Mouse (Mus musculus): ENCODE data around the gene Hemgn.

The Hemgn gene

DNA sequence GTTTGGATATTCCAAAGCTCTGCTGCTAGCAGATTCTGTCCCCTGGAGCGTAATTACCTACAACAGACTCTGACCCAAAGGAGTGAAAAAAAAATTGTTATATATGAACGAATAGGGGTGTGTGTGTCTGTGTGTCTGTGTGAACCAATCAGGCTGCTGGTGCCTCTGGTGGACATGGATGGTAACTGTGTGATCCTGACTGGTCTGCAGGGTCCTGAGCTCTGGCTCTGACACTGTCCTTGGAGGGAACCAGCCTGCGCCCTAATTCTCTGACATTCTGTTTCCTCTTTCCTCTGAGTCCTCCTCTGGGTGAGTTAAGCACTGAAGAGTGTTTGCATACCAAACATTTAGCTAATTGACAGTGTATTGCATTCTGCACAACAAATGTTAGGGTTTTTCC lies 4.2 kb upstream of the Hemgn start:
- no peak for DNase-seq (ENCODE audit: low spot score in 2 of 2)

DNA sequence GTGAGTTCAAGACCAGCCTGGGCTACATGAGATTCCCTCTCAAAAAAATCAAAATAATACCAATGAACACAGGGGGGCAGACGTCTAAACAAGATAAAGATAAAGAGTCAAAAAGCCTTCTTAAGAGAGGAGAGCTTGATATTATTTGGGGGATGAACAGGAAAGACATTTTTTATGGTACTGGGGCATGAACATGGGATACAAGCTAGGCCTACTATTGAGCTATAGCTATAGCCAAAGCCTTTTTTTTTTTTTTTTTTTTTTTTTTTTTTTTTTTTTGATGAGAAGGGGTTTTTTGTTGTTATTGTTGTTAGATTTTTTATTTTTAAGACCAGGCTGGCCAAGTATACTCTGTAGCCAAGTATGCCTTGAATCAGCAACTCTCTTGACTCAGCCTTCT lies 1.2 kb downstream of the Hemgn start:
- no peak for DNase-seq (ENCODE audit: low spot score in 2 of 2)

DNA sequence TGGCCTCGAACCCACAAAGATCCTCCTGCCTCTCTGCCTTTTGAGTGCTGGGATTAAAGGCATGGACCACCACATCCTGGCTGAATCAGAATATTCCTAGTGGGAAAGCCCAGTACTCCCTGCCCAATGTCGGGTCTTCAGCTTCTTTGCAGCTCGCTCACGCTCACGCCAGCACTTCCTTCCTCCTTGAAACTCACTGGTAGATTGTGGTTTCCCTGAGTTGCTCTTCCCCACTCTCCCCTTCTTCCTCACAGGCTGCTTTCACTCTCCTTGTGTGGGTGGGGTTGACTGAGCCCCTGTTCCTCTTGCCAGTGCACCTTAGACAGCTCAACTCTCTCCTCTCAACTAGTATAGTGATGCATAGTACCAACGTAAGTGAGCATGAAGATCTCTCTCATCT lies 1.8 kb downstream of the Hemgn start:
- DNase-seq (ENCODE audit: low spot score in 2 of 2), result no peak

DNA sequence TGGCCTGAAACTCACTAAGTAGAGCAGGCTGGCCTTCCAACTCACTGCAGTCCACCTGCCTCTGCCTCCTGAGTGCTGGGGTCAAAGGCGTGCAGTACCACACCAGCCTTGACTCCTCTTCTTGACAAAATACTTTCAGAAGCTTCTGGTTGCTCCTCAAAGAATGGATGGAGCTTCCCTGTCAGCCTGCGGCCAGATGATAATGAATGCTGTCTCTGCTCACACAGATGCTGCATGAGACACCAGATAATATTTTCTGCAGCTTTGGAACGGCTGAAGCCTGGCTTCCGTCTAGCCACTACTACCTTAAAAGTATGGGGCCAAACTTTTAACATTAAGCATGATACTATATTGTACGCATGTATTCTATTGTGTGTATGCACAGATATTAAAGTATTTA lies 2.6 kb downstream of the Hemgn start:
- DNase-seq (ENCODE audit: low spot score in 2 of 2), result no peak

DNA sequence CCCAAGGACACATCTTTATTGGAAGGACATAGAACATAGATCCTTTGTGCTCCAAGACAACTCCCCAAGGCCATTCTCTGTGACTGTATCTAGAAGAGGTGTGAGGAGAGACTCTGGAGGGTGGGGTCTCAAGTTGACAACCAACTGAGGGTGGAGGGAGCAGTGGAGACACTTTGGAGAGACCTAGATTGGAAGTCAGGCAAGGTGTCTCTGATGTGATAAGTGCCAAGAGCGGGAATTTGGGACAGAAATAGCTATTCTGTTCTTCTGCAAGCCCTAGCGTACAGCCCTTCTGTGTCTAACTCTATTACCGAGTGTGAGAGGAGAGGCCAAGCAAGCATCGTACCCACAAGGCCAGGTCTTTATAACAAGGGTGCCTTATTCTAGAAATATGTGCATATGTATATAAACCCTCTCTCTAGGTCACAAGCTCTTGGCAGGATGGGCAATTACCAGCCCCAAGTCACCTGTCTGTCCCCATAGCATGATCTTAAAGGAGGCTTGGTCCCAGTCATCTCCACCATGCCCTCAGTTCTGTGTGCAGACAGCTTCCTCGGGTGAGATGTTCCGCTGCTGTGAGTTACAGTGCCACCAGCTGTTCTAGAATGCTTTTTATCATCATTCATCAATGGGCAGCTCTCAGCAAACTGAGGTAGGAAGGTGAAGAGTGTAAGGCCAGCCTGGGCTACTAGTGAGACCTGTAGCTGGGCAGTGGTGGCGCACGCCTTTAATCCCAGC lies 6.2 kb downstream of the Hemgn start:
- no peak for DNase-seq (ENCODE audit: low spot score in 2 of 2)

DNA sequence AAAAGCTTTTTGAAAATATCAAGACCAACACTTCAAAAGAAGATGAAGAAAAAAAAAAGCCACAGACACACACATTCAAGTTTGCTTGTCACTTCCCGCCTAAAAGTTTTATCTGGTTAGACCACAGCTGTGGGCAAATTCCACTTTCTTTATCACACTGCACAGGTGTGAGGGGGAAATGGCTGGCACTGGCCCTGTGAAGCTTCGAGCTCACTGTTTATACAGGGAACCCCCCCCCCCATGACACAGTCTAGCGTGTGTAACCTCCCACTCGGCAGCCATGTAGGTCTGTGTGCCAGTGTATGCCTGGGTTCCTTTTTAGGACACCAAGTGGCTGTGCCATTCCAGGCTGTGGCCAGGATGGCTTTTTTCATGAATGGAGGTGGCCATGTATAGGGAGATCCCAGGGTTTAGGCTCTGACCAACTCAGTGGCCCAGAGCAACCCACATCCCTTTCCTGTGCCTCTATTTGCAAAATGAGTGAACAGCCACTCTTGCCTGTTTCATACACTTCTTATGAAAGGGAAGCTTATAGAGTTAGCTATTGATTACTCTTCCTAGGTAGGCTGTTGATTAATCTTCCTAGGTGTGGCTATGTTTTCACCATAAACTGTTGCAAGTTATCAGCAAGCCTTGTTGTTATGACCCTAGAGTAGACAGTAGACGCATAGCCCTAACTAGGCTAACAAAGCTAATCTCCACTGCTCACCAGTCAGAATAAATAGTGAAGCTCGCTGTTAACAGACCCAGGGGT lies 9.1 kb downstream of the Hemgn start:
- DNase-seq (ENCODE audit: low spot score in 2 of 2), result no peak

DNA sequence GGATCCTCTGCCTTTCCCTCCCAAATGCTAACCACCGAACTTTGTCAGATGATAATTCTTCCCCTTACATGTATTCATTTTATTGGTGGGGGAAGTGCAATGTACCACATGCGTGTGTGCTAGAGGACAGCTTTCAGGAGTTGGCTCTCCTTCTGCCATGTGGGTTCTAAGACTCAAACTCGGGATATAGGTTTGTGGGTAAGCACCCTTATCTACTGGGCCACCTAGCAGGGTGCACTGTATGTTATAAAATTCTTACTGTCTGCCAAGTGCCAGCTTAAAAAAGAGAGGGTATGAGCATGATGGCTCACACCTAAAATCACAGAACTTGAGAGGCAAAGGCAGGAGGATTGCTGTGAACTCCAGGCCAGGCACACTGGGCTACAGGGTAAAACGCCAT lies 14.5 kb downstream of the Hemgn start:
- no peak for DNase-seq (ENCODE audit: low spot score in 2 of 2)

DNA sequence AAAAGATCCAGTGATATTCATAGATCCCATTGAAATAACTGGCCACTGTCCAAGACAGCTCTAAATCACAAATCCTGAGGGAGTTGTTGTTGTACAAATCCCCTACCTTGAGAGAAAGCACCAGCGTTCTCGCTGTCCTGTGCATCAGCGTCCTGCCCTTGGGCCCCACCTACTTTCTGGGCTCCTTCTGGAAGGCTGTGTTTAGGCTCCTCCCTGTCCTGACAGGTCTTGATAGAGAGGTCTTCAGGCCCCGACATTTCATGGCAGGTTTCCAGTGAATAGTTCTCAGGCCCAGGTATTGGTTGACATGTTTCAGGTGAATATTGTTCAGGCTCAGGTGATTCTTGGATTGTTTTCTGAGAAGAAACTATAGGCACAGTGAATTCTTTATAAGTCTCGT lies 17.6 kb downstream of the Hemgn start:
- DNase-seq (ENCODE audit: low spot score in 2 of 2), result no peak

DNA sequence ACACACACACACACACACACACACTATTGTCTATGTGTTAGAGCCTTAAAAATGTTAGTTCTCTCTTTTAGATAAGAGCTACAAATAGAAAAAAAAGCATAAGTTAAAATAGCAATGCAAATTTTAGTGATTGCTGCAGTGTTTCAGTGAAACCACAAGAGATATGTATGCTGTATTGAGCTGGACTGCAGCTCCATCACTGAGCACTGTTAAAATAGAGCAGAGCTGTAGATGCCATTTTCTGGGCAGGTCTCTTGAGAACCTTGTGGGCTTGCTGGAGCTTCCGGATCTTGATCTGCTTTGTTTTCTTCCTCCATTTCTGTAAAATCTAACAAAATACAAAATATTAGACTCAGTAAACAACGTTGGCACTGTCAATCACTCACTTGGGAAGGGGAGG lies 18.9 kb downstream of the Hemgn start:
- no peak for DNase-seq (ENCODE audit: low spot score in 2 of 2)

DNA sequence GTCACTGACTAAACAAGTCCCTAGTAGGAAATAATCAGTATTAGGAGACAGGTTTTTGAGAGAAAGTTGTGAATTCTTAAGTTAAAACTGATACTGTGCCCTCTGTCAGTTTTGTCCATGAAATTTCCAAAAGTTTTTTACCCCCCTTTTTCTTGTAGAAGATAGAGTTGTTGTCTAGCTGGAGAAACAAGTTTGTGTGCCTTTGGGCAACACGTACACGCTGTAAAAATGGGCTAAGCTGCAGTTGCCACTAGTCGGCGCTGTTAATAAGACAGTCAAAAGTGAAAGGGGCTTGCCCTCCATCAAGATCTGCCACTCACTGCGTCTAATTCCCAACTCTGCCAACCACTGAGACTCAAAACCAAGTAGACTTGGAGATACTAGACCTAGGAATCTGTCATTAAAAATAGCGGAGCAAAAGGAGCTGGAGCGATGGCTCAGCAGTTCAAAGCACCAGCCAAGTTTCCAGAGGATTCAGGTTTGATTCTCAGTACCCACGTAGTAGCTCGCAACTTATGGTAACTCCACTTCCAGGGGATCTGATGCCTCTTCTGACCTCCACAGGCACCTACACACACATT lies 22.8 kb downstream of the Hemgn start:
- peak; percentile 54 to 67 for DNase-seq (ENCODE audit: low spot score in 2 of 2)

DNA sequence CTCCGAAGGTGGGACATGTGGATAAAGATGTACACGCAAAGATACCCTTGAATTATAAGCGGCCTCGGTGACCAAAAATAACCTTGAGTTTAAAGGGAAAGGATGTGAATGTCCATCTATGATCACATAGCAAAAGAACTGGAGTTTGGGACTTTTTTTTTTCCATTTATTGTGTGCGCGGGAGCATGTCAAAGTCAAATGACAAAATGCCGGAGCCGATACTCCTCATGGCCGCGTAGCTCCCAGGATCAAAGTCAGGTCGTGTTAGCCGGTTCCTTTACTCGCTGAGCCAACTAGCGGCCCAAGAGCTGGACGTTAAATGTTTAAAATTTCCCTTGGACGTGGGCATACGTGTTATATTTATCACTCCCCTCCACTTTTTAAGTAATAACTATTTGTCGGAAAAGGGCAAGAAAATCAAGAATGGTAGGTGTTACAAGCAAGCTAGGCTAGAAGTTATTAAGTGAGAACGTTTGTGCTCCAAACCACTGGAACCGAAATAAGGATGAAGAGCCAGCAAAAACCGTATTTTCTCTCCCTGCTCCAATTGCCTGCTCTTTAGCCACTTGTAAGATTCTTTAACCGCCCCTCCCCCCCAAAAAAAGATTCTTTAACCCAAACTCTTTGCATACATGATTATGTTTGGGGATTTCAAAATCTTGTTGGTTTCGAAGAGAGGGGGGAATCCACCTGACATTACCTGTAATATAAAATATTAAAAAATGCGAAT lies 23.5 kb downstream of the Hemgn start:
- no peak for DNase-seq (ENCODE audit: low spot score in 2 of 2)

DNA sequence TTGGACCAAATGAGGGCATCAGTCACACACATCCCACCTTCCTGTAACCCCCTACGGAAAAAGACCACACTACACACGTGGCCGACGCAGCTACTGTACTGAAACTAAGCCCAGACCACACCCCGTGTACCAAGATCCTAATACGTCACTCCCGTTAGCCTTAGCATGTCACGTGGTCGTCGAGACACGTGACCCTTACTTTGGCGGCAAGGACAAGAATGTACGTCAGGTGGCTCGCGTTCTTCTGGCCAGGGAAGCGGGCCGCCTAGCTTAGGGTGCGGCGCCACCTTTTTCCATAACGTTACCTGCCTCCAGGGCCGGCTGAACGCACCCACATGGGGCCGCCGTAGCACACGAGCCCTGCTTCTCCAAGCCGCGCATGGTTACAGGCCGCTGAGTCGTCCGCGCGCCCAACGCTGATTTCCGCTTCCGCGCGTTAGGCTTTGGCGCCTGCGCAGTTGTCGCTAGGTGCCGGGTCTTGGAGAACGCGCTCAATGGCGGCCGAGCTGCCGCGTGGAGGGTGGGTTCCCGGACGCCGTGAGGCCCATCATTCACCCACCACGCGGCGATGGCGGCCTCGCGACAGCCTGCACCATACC lies 24.2 kb downstream of the Hemgn start, which contains the start of gene Trmo:
TSS of gene Trmo (minus strand) at position 425 of the 599 bp plus-strand sequence.
- DNase-seq (ENCODE audit: low spot score in 2 of 2), result peak; percentile 95

DNA sequence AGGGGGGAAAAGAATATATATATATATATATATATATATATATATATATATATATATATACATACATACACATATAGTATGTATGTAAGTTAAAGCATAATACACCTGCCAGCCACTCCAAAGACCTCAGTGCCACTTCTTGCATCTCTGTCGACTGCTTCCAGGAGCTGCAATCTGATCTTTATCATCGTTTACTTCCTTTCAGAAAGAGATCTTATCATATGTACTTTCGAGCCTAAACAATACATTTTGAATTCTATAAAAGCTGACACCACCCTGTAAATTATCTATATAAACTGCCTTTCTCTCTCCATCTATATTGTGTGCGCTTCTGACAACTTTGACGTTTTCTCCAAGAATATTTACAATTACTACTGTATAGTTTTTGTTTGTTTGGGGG lies 24.8 kb downstream of the Hemgn start:
- no peak for DNase-seq (ENCODE audit: low spot score in 2 of 2)

DNA sequence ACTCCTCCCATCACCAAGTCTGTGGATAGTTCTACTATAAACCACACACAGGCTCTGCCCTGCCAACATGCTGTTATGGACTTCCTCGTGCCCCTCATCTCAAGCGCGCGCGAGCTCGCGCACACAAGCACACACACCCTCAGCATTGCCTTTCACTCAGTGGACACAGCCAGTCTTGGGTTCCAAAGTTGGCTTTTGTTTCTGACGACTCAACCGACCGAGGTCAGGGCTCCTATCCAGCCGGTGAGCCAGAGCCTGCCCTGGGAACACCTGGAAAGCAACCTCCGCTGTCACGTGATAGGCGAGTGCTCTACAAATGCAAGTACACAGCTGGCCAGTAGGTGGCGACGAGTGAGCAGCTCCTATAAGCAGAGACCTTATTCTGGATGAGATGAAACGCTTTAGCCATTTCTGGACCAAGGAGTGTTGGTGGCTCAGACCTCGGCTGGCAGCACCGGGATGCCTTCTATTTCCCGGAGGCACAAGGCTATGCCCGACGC lies 38.4 kb downstream of the Hemgn start:
- DNase-seq (ENCODE audit: low spot score in 2 of 2), result peak; percentile 74 to 89

DNA sequence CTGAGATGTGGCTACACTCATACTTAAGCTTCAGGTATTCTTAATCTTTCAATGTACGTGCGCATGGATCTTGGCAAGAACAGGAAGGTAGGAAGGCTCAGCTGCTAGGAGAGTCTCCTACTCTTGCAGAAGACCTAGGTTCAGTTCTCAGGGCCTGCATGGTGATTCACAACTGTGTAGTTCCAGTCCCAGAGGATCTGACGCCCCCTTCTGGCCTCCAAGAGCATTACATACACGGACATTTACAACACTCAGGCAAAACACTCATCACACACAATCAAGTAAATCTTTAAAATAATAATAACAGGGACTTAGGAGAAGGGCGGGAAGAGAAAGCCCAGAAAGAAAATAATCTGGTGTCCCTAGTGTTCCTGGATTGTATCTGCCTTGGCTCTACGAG lies 38.9 kb downstream of the Hemgn start:
- peak in 1 of 2 experiments; percentile 13 for DNase-seq (ENCODE audit: low spot score in 2 of 2)

DNA sequence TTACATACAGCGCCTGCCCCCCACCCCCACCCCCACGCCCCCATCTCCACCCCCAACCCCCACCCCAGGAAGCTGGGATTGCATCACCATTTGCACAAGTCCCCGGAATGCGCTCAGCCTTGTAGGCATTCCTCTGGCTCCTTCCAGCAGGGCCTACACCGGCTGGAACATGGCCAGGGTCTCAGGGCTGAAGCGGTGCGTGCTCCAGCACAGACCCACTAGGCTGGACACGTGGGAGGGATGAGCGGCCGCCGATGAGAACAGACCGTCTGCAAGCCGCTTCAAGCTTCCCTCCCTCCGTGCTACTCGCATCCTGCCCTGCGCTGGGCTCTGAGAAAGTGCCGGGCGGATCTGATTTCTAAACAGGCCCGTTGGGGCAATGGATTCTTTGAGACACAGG lies 42.3 kb downstream of the Hemgn start:
- no peak for DNase-seq (ENCODE audit: low spot score in 2 of 2)

DNA sequence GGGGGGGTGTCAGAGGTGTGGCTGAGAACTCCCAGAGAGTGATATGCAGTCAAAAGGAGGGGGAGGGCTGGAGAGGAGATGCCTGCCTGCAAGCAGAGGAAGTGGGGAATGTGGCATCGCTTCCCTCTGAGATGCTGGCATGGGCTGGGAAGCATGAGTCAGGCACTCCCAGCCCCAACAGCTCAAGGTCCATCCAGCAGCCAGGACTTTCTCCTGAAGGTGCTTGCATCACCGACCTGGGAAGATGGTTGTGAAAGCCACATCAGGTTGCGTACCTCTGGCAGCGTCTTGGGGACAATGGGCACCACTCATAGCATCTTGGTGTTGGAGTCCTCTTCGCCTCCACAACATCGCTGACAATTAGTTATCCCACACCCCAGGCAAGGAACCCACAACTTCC lies 42.9 kb downstream of the Hemgn start:
- DNase-seq (ENCODE audit: low spot score in 2 of 2), result no peak

DNA sequence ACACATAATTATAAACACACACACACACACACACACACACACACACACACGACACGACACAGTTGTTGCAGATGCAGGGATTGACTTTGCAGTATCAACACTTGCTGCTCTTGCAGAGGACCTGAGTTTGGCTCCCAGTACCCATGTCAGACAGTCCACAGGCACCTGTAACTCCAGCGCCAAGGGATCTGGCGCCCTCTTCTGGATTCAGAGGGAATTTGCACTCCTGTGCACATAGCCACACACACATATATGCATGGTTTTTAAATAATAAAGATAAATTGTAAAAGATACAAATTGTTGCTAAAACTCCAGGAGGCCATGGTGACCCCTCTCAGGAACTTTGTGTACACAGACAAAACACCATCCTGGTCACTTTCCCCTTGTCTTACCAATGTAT lies 44.2 kb downstream of the Hemgn start:
- no peak for DNase-seq (ENCODE audit: low spot score in 2 of 2)

DNA sequence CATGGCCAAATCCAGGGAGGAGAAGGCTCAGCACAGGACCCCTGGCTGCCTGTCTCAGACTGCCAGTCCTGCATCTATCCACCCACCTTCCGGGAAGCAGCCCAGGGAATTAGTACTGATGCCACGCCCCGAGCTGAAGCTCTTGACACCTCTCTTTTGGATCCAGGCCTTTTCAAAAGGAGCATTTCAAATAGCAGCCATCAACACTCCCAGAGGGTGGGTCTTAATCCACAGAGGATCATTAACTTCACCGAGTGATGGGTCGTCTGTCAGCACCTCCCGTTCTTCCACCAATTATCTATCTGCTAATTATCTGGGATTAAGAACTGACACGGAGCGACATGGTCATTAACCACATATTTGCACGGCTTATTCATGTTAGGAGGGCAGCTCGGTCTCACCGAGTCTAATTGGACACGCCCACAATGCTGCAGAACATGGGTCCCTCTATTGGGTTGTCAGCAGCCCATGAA lies 45.8 kb downstream of the Hemgn start:
- DNase-seq (ENCODE audit: low spot score in 2 of 2), result no peak

DNA sequence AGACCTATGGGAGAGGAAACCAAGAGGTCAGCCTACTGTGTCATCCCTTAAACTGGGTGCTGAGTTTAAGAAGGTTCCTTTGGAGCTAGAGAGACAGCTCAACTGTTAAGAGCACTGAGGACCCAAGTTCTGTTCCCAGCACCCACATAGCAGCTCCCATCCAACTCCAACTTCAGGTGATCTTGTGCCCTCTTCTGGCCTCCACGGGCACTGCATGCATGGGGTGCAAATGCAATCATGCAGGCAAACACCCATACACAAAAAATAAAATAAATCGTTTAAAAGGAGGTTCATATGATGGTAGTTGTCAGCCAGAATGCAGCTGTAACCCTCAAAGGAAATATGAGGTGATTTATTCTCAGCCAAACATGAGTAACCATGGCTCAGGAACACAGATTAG lies 48.9 kb downstream of the Hemgn start:
- no peak for DNase-seq (ENCODE audit: low spot score in 2 of 2)

DNA sequence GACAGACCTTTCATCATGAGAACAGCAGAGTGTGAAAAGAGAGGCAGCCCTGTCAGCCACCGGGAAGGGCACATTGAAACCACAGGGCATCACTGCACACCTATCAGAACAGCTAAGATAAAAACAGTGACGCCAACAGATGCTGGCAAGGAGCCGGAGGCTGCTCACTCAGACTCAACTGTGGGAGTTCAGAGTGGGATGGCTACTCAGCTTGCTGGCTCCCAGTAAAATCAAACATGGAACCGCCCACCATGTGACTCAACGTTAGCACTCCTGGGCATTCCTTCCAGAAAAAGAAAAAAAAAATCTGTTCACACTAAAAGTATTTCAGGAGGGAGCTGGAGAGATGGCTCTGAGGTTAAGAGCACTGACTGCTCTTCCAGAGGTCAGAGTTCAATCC lies 52.0 kb downstream of the Hemgn start:
- peak; percentile 72 to 77 for DNase-seq (ENCODE audit: low spot score in 2 of 2)

Data from frontal cortex, postnatal 36 days (tissue).